Mouse (Mus musculus): ENCODE measurements at regions not wholly inside any gene's neighbourhood (a gene's known extent, or its start where the extent isn't known, plus 50 kb on each side); places are given as distances from the start of the nearest gene placed in this dataset.

- Histone ChIP-seq H3K27ac (no peak overlapping the region), H3K36me3 (no peaks in the 10 kb centered on the region), H3K4me1 (peaks cover 17% of the 10 kb centered on the region), H3K27me3 (no peaks in the 10 kb centered on the region), H3K9me3 (no peaks in the 10 kb centered on the region), H3K4me2 (replicated peaks) (no peak overlapping the region), H3K4me3 (no peak overlapping the region), H3K9ac (no peak overlapping the region)
- no peak for ATAC-seq (ENCODE audit: insufficient number of reproducible peaks, insufficient read depth, low FRiP score, low TSS enrichment)
- 86% methylated on average over 8 of the region's 8 CpGs for WGBS
These were observed 200.7 kb upstream of the Klf3 start for GRCm38 (mm10) chr5:64602356-64602936.

DNA sequence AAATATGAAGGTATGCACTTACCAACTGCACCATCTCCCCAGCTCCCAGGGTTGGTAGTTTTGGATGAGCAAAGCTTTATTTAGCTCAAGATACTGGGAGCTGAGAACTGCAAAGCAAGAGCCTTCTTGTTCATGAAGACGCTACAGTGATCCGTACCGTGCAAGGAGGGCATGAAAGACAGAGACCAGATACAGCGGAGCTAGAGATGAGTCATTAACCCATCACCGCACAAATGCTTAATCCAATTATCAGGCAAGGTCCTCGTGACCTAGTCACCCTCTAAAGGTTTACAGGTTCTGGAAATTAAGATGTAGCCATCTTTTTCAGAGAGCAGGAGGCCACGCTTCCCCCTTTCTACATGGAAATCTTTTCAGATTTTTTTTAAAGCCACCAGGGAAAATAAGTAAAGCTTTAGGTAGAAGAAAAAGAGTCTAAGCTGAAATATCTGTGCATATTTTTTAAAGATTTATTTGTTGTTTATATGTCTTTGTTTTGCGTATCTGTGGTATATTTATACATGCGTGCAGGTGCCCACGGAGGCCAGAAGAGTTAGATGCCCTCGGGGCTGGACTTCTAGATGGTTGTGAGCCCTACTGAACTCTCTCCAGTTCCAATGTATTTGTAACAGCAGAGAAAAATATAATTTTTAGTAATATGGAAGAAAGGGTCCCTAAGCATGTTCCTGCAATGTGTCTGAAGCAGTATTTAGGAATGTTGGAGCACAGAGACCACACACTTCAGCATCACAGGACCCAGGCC lies 200.0 kb upstream of the Klf3 start:
- 85% methylated on average over 11 of the region's 11 CpGs for WGBS

DNA sequence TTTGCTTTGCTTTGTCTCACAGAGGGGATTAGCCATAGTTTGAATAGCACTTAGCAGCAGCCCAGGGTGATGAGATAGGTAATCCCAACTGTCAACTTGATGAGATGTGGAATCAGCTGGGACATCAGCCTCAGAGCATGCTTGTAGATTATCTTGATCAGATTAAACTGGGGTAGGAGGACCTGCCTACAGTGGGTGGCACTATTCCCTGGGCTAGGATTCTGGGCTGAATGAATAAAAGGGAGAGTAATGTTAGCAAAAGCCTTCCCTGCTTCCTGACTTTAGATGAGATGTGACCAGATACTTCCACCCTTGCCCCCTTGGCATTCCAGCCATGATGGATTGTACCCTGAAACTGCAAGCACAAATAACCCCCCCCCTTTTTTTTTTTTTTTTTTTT lies 198.0 kb upstream of the Klf3 start:
- no peak for ATAC-seq (ENCODE audit: insufficient number of reproducible peaks, insufficient read depth, low FRiP score, low TSS enrichment)
- Histone ChIP-seq H3K27me3 (no peaks in the 10 kb centered on the region), H3K4me1 (peaks cover 14% of the 10 kb centered on the region), H3K9me3 (0 out of 2 replicates have a peak, but pooled peaks cover 5% of the 10 kb centered on the region), H3K9ac (no peak overlapping the region), H3K4me3 (no peak overlapping the region), H3K4me2 (replicated peaks) (no peak overlapping the region), H3K36me3 (no peaks in the 10 kb centered on the region), H3K27ac (no peak overlapping the region)

More for the DNA sequence above, 200.0 kb upstream of the Klf3 start:
- Histone ChIP-seq H3K4me2 (replicated peaks) (no peak overlapping the region), H3K4me3 (no peak overlapping the region), H3K27me3 (no peaks in the 10 kb centered on the region), H3K9me3 (no peaks in the 10 kb centered on the region), H3K27ac (no peak overlapping the region), H3K9ac (no peak overlapping the region), H3K4me1 (peaks cover 17% of the 10 kb centered on the region), H3K36me3 (no peaks in the 10 kb centered on the region)
- ATAC-seq (ENCODE audit: insufficient number of reproducible peaks, insufficient read depth, low FRiP score, low TSS enrichment): no peak

DNA sequence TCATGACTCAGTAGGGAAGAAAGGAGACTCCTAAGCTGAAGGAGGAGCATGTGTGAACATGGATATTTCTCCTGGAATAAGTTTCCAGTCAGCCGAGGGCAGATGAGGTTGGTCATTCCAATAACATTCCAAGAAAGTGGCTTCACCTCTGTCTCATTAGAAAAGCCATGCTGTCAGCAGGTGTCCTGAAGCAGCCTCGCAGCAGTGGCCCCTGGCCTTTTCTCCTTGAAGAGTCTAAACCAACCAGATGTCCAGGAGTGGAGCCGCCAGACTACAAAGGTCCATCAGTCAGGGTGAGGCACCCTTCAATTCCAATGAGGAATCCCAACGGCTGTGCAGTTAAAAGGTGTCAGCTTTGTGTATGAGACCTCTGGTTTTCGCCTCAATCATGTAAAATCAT lies 197.2 kb upstream of the Klf3 start:
- Histone ChIP-seq H3K4me1 (peaks cover 14% of the 10 kb centered on the region), H3K4me3 (no peak overlapping the region), H3K36me3 (no peaks in the 10 kb centered on the region), H3K9ac (no peak overlapping the region), H3K4me2 (replicated peaks) (no peak overlapping the region), H3K27ac (no peak overlapping the region), H3K9me3 (0 out of 2 replicates have a peak, but pooled peaks cover 5% of the 10 kb centered on the region), H3K27me3 (no peaks in the 10 kb centered on the region)
- 61% methylated on average over 5 of the region's 5 CpGs for WGBS
- ATAC-seq (ENCODE audit: insufficient number of reproducible peaks, insufficient read depth, low FRiP score, low TSS enrichment): no peak

DNA sequence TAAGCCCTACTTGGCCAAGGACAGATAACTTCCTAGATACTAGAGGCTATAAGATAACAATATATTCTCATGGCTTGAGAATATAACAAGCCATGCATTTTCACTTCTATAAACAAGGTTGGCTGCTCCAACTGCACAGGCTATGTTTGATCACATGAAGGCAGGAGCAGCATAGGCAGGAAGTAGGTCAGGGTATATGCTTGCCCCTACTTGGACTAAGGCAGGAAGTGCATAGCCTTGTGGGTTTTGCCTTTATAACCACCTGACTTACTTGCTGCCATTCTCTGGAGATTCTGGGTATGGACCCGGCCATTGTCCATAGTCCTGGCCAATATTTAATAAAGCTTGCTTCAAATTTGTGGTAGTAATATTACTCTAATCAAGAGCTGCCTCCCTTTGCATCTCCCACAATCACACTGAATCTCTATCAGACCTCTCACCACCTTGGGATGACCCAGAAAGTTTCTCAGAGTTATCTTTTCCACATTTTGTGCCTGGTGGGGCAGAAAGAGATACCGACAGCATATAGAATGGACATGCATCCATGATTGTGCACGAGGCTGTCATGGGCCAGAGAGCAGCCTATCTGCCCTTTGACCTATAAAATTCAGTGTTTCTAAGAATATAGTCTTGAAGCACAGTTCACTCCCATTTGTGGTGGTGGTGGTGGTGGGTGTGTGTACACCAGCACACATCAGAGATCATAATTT lies 193.7 kb upstream of the Klf3 start:
- Histone ChIP-seq H3K27ac (peak overlapping the region; percentile 76), H3K4me1 (peaks cover 16% of the 10 kb centered on the region), H3K9ac (no peak overlapping the region), H3K4me3 (no peak overlapping the region), H3K9me3 (0 out of 2 replicates have a peak, but pooled peaks cover 5% of the 10 kb centered on the region), H3K36me3 (no peaks in the 10 kb centered on the region), H3K27me3 (no peaks in the 10 kb centered on the region), H3K4me2 (replicated peaks) (no peak overlapping the region)
- WGBS: 68% methylated on average over 3 of the region's 3 CpGs
- no peak for ATAC-seq (ENCODE audit: insufficient number of reproducible peaks, insufficient read depth, low FRiP score, low TSS enrichment)

DNA sequence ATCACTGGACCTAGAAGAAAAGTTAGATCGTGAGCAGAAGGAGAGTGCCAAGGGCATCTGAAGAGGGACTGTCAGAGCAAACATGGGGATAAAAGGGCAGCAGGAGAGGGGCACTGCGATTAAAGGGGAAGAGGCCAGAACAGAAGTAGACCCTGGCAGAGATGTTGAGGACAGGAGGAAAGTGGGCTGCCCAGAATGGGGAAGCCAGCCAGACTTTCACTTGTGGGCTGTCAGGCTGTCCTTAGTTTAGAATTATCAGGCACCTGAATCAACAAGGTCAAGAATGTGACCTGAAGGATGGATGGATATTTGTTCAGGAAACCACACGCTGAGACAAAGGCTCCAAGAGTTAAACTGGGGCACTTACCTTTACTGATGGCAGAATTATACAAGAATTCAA lies 193.0 kb upstream of the Klf3 start:
- Histone ChIP-seq H3K9ac (no peak overlapping the region), H3K36me3 (no peaks in the 10 kb centered on the region), H3K27ac (peak overlapping the region; percentile 76), H3K4me2 (replicated peaks) (peak overlapping the region; percentile 22), H3K9me3 (0 out of 2 replicates have a peak, but pooled peaks cover 5% of the 10 kb centered on the region), H3K4me3 (no peak overlapping the region), H3K27me3 (no peaks in the 10 kb centered on the region), H3K4me1 (peaks cover 16% of the 10 kb centered on the region)
- 8% methylated on average over 3 of the region's 3 CpGs for WGBS
- ATAC-seq (ENCODE audit: insufficient number of reproducible peaks, insufficient read depth, low FRiP score, low TSS enrichment): no peak

DNA sequence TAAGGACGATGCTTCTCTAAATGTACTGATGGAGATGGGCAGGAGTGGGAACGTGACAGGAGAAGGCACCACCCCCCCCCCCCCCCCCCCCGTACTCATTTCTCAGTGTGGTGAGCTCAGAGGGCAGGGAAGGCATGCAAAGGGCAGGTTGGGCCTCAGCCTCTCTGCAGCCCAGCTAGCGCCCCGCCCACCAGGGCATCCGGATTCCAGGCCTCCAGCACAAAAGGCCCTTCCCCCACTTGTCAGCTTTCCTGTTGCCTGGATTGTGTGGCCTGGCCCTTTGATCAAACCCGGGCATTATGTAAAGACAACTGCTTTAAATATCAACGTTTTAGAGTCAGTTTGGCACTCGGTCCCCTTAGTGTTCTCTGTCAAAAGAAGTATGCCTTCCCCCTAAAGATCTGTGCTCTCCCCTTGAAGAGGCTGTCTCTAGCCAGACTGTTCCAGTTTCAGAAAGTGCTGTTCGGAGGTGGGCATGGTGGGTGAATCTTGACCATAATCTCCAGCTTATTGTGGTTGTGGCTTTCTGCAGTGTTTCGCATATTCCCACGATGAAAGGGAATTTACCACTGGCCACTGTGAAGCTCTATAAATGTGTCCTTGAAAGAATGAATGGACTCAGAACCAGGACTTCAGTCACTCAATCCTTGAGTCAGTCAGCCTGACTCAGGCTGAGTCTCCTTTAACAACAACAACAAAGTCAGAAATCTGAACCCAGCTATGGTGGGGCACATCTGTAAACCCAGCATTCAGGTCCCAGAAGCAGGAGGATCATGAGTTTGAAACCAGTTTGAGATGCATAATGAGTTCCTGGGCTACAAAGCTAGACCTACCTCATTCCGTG lies 192.4 kb upstream of the Klf3 start:
- ATAC-seq (ENCODE audit: insufficient number of reproducible peaks, insufficient read depth, low FRiP score, low TSS enrichment): peak; percentile 83
- Histone ChIP-seq H3K4me3 (no peak overlapping the region), H3K27me3 (no peaks in the 10 kb centered on the region), H3K36me3 (no peaks in the 10 kb centered on the region), H3K27ac (peak overlapping the region; percentile 76), H3K4me1 (peaks cover 16% of the 10 kb centered on the region), H3K4me2 (replicated peaks) (peak overlapping the region; percentile 22), H3K9ac (no peak overlapping the region), H3K9me3 (0 out of 2 replicates have a peak, but pooled peaks cover 5% of the 10 kb centered on the region)
- WGBS: 10% methylated on average over 13 of the region's 13 CpGs

GRCm38 (mm10) chr5:64612017-64612416 lies 191.2 kb upstream of the Klf3 start:
- WGBS: 85% methylated on average over 7 of the region's 7 CpGs
- no peaks in the 10 kb centered on the region for H3K27me3 ChIP-seq
- no peak overlapping the region for H3K4me2 ChIP-seq (replicated peaks)
- no peak overlapping the region for H3K9ac ChIP-seq
- peaks cover 16% of the 10 kb centered on the region for H3K4me1 ChIP-seq
- H3K36me3 ChIP-seq: no peaks in the 10 kb centered on the region
- H3K4me3 ChIP-seq: no peak overlapping the region
- no peak overlapping the region for H3K27ac ChIP-seq
- no peak for ATAC-seq (ENCODE audit: insufficient number of reproducible peaks, insufficient read depth, low FRiP score, low TSS enrichment)
- H3K9me3 ChIP-seq: 0 out of 2 replicates have a peak, but pooled peaks cover 5% of the 10 kb centered on the region

- H3K4me1 ChIP-seq: peaks cover 16% of the 10 kb centered on the region
- H3K27me3 ChIP-seq: no peaks in the 10 kb centered on the region
- H3K36me3 ChIP-seq: no peaks in the 10 kb centered on the region
- WGBS: 96% methylated on average over 3 of the region's 3 CpGs
- no peak overlapping the region for H3K9ac ChIP-seq
- ATAC-seq (ENCODE audit: insufficient number of reproducible peaks, insufficient read depth, low FRiP score, low TSS enrichment): no peak
- H3K4me3 ChIP-seq: no peak overlapping the region
- 0 out of 2 replicates have a peak, but pooled peaks cover 3% of the 10 kb centered on the region for H3K9me3 ChIP-seq
- no peak overlapping the region for H3K27ac ChIP-seq
- no peak overlapping the region for H3K4me2 ChIP-seq (replicated peaks)
These were observed 189.5 kb upstream of the Klf3 start for GRCm38 (mm10) chr5:64613696-64614095.

- ATAC-seq (ENCODE audit: insufficient number of reproducible peaks, insufficient read depth, low FRiP score, low TSS enrichment): no peak
- H3K27ac ChIP-seq: no peak overlapping the region
- no peak overlapping the region for H3K9ac ChIP-seq
- H3K9me3 ChIP-seq: no peaks in the 10 kb centered on the region
- no peak overlapping the region for H3K4me2 ChIP-seq (replicated peaks)
- no peaks in the 10 kb centered on the region for H3K27me3 ChIP-seq
- H3K4me1 ChIP-seq: no peaks in the 10 kb centered on the region
- WGBS: 71% methylated on average over 5 of the region's 5 CpGs
- H3K36me3 ChIP-seq: no peaks in the 10 kb centered on the region
- H3K4me3 ChIP-seq: no peak overlapping the region
These were observed 185.1 kb upstream of the Klf3 start for GRCm38 (mm10) chr5:64618126-64618525.

DNA sequence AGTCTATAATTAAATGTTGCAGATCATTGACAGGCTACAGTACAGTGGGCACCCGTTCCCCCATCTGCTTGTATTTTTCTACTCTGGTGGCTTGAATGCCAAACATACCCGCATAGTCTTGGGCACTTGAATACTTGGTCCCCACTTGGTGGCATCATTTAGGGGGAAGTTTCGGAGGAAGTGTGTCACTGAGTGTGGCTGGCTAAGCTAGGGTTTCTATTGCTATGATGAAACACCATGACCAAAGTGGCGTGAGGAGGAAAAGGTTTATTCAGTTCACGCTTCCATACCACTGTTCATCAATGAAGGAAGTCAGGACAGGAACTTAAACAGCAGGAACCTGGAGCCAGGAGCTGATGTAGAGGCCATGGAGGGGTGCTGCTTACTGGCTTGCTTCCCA lies 183.4 kb upstream of the Klf3 start:
- Histone ChIP-seq H3K9me3 (no peaks in the 10 kb centered on the region), H3K4me1 (no peaks in the 10 kb centered on the region), H3K27ac (no peak overlapping the region), H3K27me3 (no peaks in the 10 kb centered on the region), H3K9ac (no peak overlapping the region), H3K36me3 (no peaks in the 10 kb centered on the region), H3K4me3 (no peak overlapping the region), H3K4me2 (replicated peaks) (no peak overlapping the region)
- ATAC-seq (ENCODE audit: insufficient number of reproducible peaks, insufficient read depth, low FRiP score, low TSS enrichment): no peak
- WGBS: 89% methylated on average over 5 of the region's 5 CpGs
